Mouse (Mus musculus) liver, adult 2 months (tissue): ENCODE data around the gene Phf19. TPM values are rescaled to one million over a fixed set of nuclear protein-coding genes. Genes with fewer than 3 reads are reported as not detected.
A peak's percentile ranks its signal among the peaks of the same experiment; 100 is the strongest.

Experiments used
- DNase-seq: peaks from one replicate; pipeline ENCODE4 v3.0.0-alpha.2; 2011; ENCODE audit warnings: low read depth, low spot score; ENCODE audit errors: extremely low read depth
- H3K27ac ChIP-seq: fragments of 200-500 bp; replicated peaks from 2 replicates; pipeline ENCODE4 v1.5.1; 2012; ENCODE audit warnings: low read depth, mild to moderate bottlenecking, control low read depth, inconsistent platforms, low read length; ENCODE audit not compliant: insufficient read depth
- H3K27me3 ChIP-seq: fragments of 200-500 bp; 2 replicates; pipeline ENCODE4 v1.6.1; 2012; ENCODE audit warnings: mild to moderate bottlenecking, moderate library complexity, low read length, inconsistent platforms; ENCODE audit not compliant: control insufficient read depth, insufficient read depth
- H3K36me3 ChIP-seq: fragments of 200-500 bp; 2 replicates; pipeline ENCODE4 v1.6.1; 2012; ENCODE audit warnings: low read length, inconsistent platforms; ENCODE audit not compliant: control insufficient read depth, insufficient read depth
- H3K4me1 ChIP-seq: fragments of 200-500 bp; 2 replicates; pipeline ENCODE4 v1.6.1; 2011; ENCODE audit warnings: low read length; ENCODE audit not compliant: control insufficient read depth, insufficient read depth
- H3K4me3 ChIP-seq: fragments of 200-500 bp; 2 replicates; pipeline ENCODE4 v1.5.1; 2011; ENCODE audit warnings: low read depth, mild to moderate bottlenecking, control low read depth, low read length, moderate library complexity; ENCODE audit not compliant: insufficient read depth
- H3K79me2 ChIP-seq: fragments of 200-500 bp; 2 replicates; pipeline ENCODE4 v1.6.1; 2012; ENCODE audit warnings: inconsistent platforms, mild to moderate bottlenecking, low read length, moderate library complexity; ENCODE audit not compliant: control insufficient read depth, insufficient read depth
- H3K9ac ChIP-seq: fragments of 200-500 bp; 2 replicates; pipeline ENCODE4 v1.6.1; 2012; ENCODE audit warnings: low read depth, mild to moderate bottlenecking, control low read depth, inconsistent platforms, low read length
- CTCF ChIP-seq: fragments of 200-500 bp; IDR thresholded peaks from 2 replicates; pipeline ENCODE4 v1.5.1; 2011; ENCODE audit warnings: low read depth, low read length, control low read depth
- POLR2A ChIP-seq: fragments of 200-500 bp; IDR thresholded peaks from 2 replicates; pipeline ENCODE4 v1.6.1; 2011; ENCODE audit warnings: low read length, control low read depth; ENCODE audit not compliant: insufficient read depth; ENCODE audit errors: extremely low read depth
- WGBS: fragments of 180-500 bp; shearing (Covaris S2); methylation state at CpG from one replicate; pipeline ENCODE4 v1.1.7; 2018; 5-methylcytosine and 5-hydroxymethylcytosine counted together
- polyA plus RNA-seq: library from polyadenylated mRNA; depleted of rRNA; stranded (reverse); fragments of >200 nt; gene quantifications from 2 replicates; pipeline ENCODE4 v1.2.3, GENCODE M21; 2012
- total RNA-seq: library from RNA; depleted of rRNA; stranded (reverse); fragments of >200 nt; gene quantifications from 2 replicates; pipeline ENCODE4 v1.2.3, GENCODE M21; 2014

Phf19 gene
- total and polyA plus RNA-seq, 2 experiments: 0.21 to 0.55 TPM

- H3K9ac ChIP-seq: peak within 1 kb of the TSS; percentile 86
- H3K79me2 ChIP-seq: peaks cover 28% of the 10 kb centered on the region
- peak within 1 kb of the TSS; percentile 99 for H3K27ac ChIP-seq
- no peak for DNase-seq
- 5% methylated on average over 14 of the region's 14 CpGs for WGBS
- no peaks in the 10 kb centered on the region for H3K27me3 ChIP-seq
- H3K4me1 ChIP-seq: peaks cover 12% of the 10 kb centered on the region
- peak; percentile 62 for TF ChIP-seq POLR2A
- TF ChIP-seq CTCF: no peak
- H3K36me3 ChIP-seq: no peaks in the 10 kb centered on the region
- peak within 1 kb of the TSS; percentile 85 for H3K4me3 ChIP-seq
Measured at GRCm38 (mm10) chr2:34874271-34874670, 39.6 kb downstream of the Phf19 start, which contains the start of gene Cutal. Cutal (plus strand) TSS chr2:34874396.

DNA sequence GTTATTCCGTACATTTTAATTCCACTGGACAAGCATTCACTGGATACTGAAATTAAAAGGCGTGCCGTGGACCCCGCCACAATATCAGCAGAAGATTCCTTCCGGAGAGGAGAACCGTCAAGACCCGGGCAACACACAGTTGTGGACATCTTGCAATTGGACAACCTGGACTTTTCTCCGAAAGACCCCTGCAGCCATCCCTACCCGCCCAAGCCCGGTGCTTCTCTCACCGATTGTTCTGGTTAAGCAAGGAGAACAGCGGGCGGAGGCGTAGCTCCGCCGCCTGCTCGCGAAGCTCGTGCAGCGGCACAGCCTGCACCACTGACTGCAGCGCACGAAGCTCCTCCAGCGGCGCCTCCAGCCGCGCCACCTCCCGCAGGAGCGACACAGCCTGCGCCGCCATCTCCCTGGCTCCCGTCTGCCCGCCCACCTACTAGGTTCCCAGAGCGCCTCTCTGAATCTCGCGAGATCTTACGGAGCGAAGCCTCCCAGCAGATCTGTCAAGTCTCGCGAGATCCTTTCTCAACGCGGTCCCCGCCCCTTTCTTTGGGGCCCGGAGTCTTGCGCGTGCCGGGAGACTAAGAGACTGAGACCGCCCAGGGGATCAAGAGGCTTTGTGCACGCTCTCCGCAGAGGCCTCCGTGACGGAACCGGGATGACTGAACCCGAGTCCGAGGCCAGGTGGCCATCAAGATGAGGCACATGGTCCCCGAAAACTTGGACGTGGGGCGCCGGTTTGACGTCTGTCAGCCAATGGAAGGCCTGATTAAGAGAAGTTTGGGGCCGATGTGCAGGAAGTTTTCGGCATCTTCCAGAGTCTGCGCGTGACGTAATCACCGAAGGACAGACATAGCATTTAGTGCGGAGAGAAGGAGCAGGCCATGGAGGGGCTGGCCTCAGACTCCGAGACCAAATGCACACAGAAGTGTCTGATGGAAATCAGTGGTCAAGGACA, 43.0 kb downstream of the Phf19 start:
- Histone ChIP-seq H3K79me2 (peaks cover 19% of the 10 kb centered on the region; the same call in 1 of the 2 replicates), H3K27me3 (no peaks in the 10 kb centered on the region), H3K9ac (peak overlapping the region; percentile 82), H3K36me3 (peaks cover 1% of the 10 kb centered on the region; the same call in 1 of the 2 replicates), H3K27ac (peak overlapping the region; percentile 77), H3K4me1 (peaks cover 8% of the 10 kb centered on the region), H3K4me3 (peak overlapping the region; percentile 69)
- DNase-seq: peak; percentile 93
- WGBS: under 1% methylated on average over 67 of the region's 67 CpGs
- TF ChIP-seq POLR2A (peak; percentile 66), CTCF (no peak)

DNA sequence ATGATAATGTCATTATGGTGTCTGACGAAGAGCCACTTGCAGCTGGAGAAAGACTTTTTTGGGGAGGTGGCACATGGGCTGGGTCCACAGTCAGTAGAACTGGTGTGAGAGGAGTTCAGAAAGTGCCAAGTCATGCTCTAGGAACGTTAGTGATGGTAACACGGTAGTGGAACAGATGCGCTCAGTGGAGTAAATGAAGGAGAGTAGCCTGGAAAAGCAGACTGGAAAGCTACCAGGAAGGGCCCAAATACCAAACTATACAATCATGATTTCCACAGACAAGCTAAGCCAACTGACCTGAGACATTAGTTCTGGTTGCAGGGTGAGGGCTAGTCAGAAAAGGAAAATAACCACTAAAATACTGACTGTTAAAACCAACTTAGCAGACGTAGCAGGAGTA, 44.1 kb downstream of the Phf19 start:
- 24% methylated on average over 5 of the region's 5 CpGs for WGBS
- H3K27ac ChIP-seq: no peak overlapping the region
- H3K9ac ChIP-seq: no peak overlapping the region; the same call in 1 of the 2 replicates
- H3K4me3 ChIP-seq: peak overlapping the region; percentile 26; the same call in 1 of the 2 replicates
- TF ChIP-seq POLR2A (no peak), CTCF (no peak)
- H3K27me3 ChIP-seq: no peaks in the 10 kb centered on the region
- H3K79me2 ChIP-seq: peaks cover 19% of the 10 kb centered on the region; the same call in 1 of the 2 replicates
- H3K4me1 ChIP-seq: peaks cover 8% of the 10 kb centered on the region
- H3K36me3 ChIP-seq: peaks cover 12% of the 10 kb centered on the region
- DNase-seq: peak; percentile 55

- Histone ChIP-seq H3K9ac (no peak overlapping the region), H3K27ac (no peak overlapping the region), H3K27me3 (no peaks in the 10 kb centered on the region), H3K4me3 (no peak overlapping the region), H3K79me2 (no peaks in the 10 kb centered on the region), H3K4me1 (no peaks in the 10 kb centered on the region), H3K36me3 (peaks cover 65% of the 10 kb centered on the region)
- 95% methylated on average over 8 of the region's 8 CpGs for WGBS
- TF ChIP-seq CTCF (no peak), POLR2A (no peak)
- no peak for DNase-seq
Measured at GRCm38 (mm10) chr2:34857728-34858127, 56.1 kb downstream of the Phf19 start.

DNA sequence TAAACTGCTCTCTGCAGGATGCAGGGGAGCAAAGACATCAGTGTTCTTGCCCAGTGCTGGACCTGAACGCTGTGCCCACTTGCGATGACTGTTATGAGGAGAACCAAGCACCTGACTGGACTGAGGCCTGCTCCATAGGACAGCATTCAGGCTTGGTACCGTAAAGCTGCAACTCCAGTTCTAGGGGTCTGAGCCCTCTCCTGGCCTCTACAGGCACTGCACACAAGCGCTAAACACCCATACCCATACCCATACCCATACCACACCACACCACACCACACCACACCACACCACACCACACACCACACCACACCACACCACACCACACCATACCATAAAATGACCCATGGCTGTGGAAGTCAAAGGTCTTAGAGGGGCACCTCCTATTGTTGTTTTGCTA, 58.6 kb downstream of the Phf19 start:
- no peak overlapping the region for H3K9ac ChIP-seq
- peaks cover 69% of the 10 kb centered on the region for H3K36me3 ChIP-seq
- H3K79me2 ChIP-seq: no peaks in the 10 kb centered on the region
- H3K4me3 ChIP-seq: no peak overlapping the region
- no peaks in the 10 kb centered on the region for H3K4me1 ChIP-seq
- no peaks in the 10 kb centered on the region for H3K27me3 ChIP-seq
- no peak for DNase-seq
- WGBS: 92% methylated on average over 4 of the region's 4 CpGs
- H3K27ac ChIP-seq: no peak overlapping the region
- no peak for TF ChIP-seq POLR2A
- TF ChIP-seq CTCF: peak; percentile 43; the same call in 1 of the 2 replicates
